Mouse (Mus musculus) left cerebral cortex, adult 2 months (tissue): Measurements from ENCODE around the gene Rtl10. TPM values are rescaled to one million over a fixed set of nuclear protein-coding genes. Genes with fewer than 3 reads are reported as not detected.
A peak's percentile ranks its signal among the peaks of the same experiment; 100 is the strongest.

ENCODE experiments used
- DNase-seq, 2 experiments: peaks; one replicate each; pipeline ENCODE4 v3.0.0; 2021 to 2022; ENCODE audit warnings: low spot score in 2 of 2, mixed read lengths in 1 of 2; ENCODE audit errors: extremely low spot score in 1 of 2
- H3K27ac ChIP-seq: fragments of 200-600 bp; 2 replicates; pipeline ENCODE4 v1.8.1; 2022
- H3K4me3 ChIP-seq: fragments of 200-600 bp; 2 replicates; pipeline ENCODE4 v1.8.1; 2022
- CTCF ChIP-seq: fragments of 200-600 bp; IDR thresholded peaks from 2 replicates; pipeline ENCODE4 v1.8.1; 2022; ENCODE audit warnings: antibody characterized with exemption, mild to moderate bottlenecking, moderate library complexity
- intact Hi-C: fragments of 180-260 bp; cut with DNase I; formaldehyde crosslinking; loops from one replicate; pipeline ENCODE4 v1.15.1; 2025
- long read RNA-seq, 2 experiments: library from polyadenylated mRNA; stranded (forward); transcript quantifications; one replicate each; pipeline ENCODE4 v2.0.0; 2021; ENCODE audit warnings: borderline mapping rate in 2 of 2
- total RNA-seq, 2 experiments: library from RNA; stranded (reverse); gene quantifications; 2 replicates each; pipeline ENCODE4 v1.2.3; 2021

The Rtl10 gene
- total RNA-seq: 10 to 100 TPM in 1 of 2 experiments, 1 to 10 TPM in 1; 7.1 to 10.7 TPM
- long read RNA-seq, experiment 1: 0 reads
- long read RNA-seq, experiment 2: 0 reads

DNA sequence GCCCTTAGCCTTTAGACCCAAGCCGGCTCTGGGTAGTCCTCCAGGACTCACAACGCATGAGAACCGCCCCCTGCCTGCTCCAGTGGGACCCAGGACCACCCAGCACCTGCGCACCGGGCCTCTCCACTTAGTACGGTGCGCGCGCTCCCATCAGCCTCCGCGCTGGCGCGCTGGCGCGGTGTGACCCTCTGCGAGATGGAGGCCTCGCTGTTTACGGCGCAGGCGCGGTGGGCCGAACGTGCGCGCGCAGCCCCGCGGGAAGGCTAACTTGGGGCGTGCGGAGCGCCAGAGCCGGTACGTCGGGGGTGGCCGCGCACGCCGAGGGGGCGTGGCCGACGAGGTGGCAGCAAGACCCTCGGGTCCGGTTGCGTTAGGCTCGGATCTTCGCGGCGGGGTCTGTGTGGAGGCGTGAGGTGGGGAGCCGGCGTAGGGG, at the start of gene Rtl10, which contains the start of gene Gnb1l:
TSS of gene Rtl10 (plus strand) at position 344 of the 433 bp plus-strand sequence.
TSS of gene Gnb1l (plus strand) at position 156 of the 433 bp plus-strand sequence.
- peak; percentile 97 for DNase-seq
- Histone ChIP-seq H3K27ac (peak within 1 kb of the TSS; percentile 95), H3K4me3 (peak within 1 kb of the TSS; percentile 83)
- no peak for TF ChIP-seq CTCF
- intact Hi-C loops: loop anchor here (5.0 kb wide), 2 partner anchors 56 to 119 kb away; no protein-coding TSS in a partner anchor

DNA sequence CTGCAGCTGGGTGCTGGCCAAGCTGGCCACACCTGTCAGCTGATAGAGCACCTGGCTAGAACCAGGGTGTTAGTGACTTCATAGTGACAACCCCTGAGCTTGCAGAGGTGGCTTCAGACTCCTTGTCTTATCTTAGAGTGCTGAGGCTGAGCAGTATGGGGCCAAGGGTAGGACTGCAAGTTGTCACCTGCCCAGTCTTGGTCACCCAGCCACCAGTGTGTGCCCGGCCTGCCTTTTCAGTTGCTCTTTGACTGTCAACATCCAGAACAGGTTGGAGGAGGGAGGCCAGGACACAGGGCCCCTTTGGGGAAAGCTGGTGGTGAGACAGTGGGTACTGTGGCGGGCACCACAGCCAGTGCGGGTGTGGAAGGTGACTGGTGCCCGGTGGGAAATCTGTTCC, 49.7 kb upstream of the Rtl10 start:
- intact Hi-C loops: loop anchor here (10.0 kb wide), 1 partner anchor 346 kb away; no protein-coding TSS in a partner anchor
- DNase-seq: no peak
- no peak for TF ChIP-seq CTCF
- Histone ChIP-seq H3K27ac (no peak overlapping the region), H3K4me3 (no peak overlapping the region)

DNA sequence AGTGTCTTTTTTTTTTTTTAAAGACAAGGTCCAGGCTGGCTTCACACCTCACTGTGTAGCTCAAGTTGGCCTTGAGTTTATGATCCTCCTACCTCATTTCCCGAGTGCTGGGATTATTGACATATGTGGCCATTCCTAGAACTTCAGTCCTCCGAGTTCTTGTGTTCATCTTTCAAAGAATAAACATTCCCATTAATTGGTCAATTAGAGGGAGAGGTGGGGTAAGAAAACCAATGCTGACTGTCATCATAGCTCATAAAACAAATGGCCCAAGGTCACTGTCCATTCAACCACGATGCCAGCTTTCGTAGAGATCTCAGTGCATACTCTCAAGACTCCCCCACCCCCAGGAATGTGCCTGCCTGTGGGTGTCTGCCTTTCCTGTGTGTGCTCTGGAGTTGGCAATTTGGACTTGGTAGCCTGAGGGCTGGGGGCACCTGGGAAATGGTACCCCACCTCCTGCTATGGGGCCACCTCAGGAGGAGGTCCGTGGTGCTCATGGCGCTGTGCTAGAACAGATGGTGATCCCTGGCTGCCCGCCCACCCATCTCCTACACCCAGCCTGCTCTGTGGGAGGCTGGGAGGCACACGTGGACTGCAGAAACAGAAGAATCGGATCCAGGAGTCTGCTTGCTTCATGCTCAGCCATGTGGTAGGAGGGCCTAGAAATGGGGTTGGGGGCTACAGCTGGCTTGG, 47.1 kb upstream of the Rtl10 start:
- intact Hi-C loops: no loop called here
- peak; percentile 59 to 76 for DNase-seq
- H3K27ac ChIP-seq: peak overlapping the region; percentile 82
- TF ChIP-seq CTCF: no peak
- no peak overlapping the region for H3K4me3 ChIP-seq

DNA sequence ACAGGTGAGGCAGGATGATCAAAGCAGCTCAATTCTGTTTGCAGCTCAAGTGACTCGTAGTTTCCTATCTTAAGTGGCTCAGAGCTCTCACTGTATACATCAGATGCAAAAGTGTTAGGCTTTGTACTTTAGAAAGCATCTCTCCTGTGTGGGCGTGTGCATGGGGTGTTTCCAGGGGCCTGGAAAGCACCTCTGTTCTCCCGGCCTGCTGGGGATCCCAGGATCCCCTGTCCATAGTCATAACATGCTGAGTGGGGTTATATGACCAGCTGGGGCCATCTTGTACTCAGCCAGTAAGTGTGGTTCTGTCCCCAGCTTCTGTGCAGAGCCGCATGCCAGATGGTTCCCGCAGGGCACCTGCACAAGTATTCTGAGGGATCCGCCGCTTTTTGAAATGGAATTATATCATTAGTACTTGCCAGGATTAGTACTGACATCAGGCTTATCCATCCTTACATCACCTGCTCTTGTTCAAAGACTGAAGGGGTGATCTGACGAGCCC, 46.3 kb upstream of the Rtl10 start:
- Histone ChIP-seq H3K4me3 (no peak overlapping the region), H3K27ac (peak overlapping the region; percentile 82)
- peak in 1 of 2 experiments; percentile 33 for DNase-seq
- no peak for TF ChIP-seq CTCF
- intact Hi-C loops: no loop called here

DNA sequence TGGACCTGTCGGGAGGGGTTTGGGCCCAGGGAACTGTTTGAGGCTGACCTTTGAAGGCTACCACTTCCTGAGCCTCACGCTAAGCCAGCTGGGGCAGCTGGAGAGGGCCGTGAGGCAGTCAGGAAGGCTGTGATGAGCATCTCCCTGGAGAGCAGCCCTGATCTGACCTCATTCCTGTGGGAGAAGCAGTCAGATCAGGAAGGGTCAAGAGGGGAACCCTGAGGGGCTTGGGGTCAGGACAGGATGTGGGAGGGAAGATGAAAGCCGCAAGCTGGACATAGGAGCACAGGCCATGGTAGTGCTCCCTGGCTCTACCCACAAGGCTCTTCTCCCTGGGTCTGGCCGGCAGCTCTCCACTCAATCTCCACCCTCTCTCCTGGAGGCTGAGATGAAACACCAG, 44.9 kb upstream of the Rtl10 start:
- Histone ChIP-seq H3K4me3 (no peak overlapping the region), H3K27ac (no peak overlapping the region)
- DNase-seq: no peak
- intact Hi-C loops: no loop called here
- no peak for TF ChIP-seq CTCF

DNA sequence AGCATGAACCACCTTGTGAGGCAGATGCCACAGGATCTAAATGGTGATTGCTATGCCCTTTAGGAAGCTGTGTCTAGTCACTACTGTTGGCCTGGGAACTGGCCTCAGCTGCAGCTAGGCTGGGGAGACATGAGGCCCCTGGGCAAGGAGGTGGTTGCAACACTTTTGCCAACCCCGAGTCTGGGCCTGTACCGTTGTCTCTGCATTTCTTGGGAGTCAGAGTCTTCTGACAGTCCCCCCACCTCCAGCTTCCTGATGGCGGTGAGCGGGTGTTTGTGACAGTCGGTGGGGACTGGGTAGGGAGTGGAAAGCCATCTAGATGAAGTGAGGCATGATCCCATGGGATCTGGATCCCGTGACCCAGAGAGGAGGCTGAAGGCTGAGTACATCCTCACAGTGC, 43.3 kb upstream of the Rtl10 start:
- DNase-seq: no peak
- Histone ChIP-seq H3K4me3 (no peak overlapping the region), H3K27ac (no peak overlapping the region)
- no peak for TF ChIP-seq CTCF
- intact Hi-C loops: no loop called here

DNA sequence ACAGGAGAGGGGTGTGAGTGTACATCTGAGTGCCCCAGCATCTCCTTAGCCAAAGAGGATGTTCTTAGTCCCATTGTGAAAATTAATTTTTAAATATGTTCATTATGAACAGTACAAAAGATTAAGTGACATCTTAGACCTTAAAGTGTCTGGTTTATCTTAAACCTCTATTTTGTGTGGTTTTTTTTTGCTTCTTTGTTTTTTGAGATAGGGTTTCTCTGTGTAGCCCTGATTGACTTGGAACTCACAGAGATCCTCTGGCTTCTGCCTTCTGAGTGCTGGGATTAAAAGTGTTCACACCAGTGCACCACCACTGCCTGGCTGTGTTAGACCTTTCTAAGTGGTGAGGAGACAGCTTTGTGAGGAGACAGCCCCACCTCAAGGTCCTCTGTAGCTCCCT, 40.0 kb upstream of the Rtl10 start:
- no peak for DNase-seq
- intact Hi-C loops: no loop called here
- TF ChIP-seq CTCF: no peak
- Histone ChIP-seq H3K27ac (no peak overlapping the region), H3K4me3 (no peak overlapping the region)

DNA sequence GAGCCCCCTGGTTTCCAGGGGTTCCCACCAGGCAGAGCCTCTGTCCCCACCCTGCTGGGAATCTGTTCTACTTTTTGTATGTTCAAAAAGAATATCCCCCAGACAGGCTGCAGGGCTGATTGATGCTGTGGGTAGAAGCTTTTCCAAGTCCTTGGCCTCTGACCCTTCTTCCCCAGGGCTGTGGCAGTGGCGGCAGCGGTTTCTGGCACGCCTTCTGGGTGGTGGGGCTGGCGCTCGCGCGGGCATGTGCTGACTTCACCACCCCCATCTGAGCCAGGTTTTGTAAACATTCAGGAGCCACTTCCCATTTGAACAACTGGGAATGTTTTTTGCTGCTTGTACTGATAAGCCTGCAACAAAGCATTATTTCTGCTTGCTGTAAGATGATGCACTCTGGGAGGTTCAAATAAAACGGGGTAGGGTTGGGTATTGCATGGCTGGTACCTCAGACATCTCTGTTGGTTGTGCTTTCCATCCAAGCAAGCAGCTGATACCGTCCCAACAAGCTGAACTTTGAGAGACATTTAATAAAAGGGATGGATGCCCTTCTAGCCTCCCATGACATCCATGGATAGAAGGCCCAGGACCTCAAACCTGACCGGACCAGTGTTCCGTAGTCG, 39.3 kb upstream of the Rtl10 start:
- TF ChIP-seq CTCF: no peak
- no peak overlapping the region for H3K4me3 ChIP-seq
- intact Hi-C loops: no loop called here
- H3K27ac ChIP-seq: no peak overlapping the region
- no peak for DNase-seq

DNA sequence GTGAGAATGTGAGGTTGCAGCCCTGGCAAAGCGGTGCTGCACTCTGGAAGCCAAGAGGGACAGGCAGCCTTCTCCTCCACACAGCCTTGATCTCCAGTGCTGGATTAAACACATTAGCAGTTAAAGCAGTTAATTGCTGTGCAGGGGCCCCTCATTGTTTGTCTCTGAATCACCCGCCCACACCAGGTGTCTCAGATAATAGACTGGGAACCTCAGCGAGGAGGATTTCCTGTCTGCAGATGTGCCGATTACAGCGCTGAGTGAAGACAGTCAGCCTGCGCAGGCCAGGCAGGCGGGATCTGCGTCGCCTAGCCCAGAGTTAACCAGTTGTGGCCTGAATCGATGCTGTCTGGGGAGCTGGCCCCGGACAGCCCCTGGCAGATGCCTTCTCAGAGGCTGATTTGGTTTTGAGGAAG, 38.7 kb upstream of the Rtl10 start:
- peak in 1 of 2 experiments; percentile 57 for DNase-seq
- H3K4me3 ChIP-seq: no peak overlapping the region

DNA sequence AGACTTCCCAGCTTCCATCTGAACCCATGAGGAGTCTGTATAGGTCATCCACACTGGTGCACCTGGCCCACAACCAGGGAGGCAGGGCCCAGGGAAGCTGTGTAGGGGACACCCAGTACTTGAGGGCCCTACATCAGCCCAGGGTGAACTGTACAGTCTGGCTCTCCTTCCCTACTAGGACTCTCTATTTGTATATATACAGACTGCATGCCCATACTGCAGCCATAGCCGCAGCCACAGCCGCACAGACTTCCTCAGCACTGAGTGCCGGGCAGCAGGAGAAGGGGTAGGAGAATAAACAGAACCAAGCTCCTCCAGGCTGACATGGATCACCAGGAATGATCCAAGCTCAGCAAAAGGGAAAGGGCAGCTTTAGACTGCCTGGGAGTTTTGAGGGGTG, 37.9 kb upstream of the Rtl10 start:
- intact Hi-C loops: no loop called here
- Histone ChIP-seq H3K27ac (no peak overlapping the region), H3K4me3 (no peak overlapping the region)
- DNase-seq: no peak
- no peak for TF ChIP-seq CTCF

More for the DNA sequence above, 38.7 kb upstream of the Rtl10 start:
- intact Hi-C loops: no loop called here
- no peak overlapping the region for H3K27ac ChIP-seq
- no peak for TF ChIP-seq CTCF

DNA sequence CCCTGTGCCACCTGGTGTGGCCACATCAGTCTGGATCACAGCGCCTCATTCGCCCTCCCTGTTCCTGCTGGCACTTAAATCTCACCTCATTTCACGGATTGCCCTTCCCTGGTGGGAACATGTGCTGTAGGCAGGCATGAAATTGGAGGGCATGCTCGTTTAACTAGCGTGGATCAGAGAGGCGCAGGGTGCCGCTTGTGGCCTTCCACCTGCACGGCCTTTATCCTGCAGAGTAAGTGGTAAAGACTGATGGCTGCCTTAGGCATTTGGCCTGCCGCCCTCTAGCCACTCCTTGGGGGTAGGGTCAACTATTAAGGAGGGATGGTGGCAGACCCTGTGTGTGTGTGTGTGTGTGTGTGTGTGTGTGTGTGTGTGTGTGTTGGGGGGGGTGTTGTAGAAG, 36.7 kb upstream of the Rtl10 start:
- H3K27ac ChIP-seq: no peak overlapping the region
- TF ChIP-seq CTCF: no peak
- DNase-seq: no peak
- H3K4me3 ChIP-seq: no peak overlapping the region
- intact Hi-C loops: no loop called here

DNA sequence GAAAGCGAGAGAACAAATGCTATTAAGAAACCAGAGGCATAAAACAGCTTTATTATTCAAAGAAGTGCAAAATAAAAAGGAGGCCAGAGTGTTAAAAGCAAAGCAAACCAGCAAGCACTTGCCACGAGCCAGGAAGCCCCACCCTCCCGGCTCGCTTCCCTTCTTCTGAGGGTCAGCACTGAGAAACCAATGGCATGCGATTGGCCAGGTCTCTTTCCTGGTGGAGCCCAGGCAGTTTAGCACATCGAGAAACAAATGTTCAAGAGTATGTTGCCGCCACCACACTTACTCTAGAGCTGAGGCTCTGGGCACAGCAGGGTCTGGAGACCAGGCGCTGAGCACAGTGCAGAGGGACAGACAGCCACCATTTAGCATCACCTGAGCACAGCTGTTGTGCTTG, 36.1 kb upstream of the Rtl10 start:
- Histone ChIP-seq H3K4me3 (no peak overlapping the region), H3K27ac (no peak overlapping the region)
- TF ChIP-seq CTCF: no peak
- intact Hi-C loops: no loop called here
- no peak for DNase-seq
